Mouse (Mus musculus) intestine, postnatal 0 days (tissue): ENCODE results near the gene Olfr555. TPM values are rescaled to one million over a fixed set of nuclear protein-coding genes. Genes with fewer than 3 reads are reported as not detected.

Experiments used
- ATAC-seq: fragments of 200-750 bp; cut with Nextera tagmentation; 2 replicates; pipeline ENCODE4 v1.8.0; 2017; ENCODE audit warnings: mild to moderate bottlenecking, moderate TSS enrichment, moderate library complexity
- H3K27ac ChIP-seq: fragments of 300-500 bp; sonication (generic); 2 replicates; pipeline ENCODE4 v1.5.1; 2014; ENCODE audit warnings: mild to moderate bottlenecking, low read depth, low read length, moderate library complexity
- H3K27me3 ChIP-seq: fragments of 300-500 bp; sonication (generic); replicated peaks from 2 replicates; pipeline ENCODE4 v1.6.1; 2014; ENCODE audit warnings: low read length, mixed read lengths; ENCODE audit not compliant: control insufficient read depth, insufficient read depth
- H3K36me3 ChIP-seq: fragments of 300-500 bp; sonication (generic); 2 replicates; pipeline ENCODE4 v1.6.1; 2014; ENCODE audit warnings: mild to moderate bottlenecking, moderate library complexity; ENCODE audit not compliant: control insufficient read depth, insufficient read depth
- H3K4me1 ChIP-seq: fragments of 300-500 bp; sonication (generic); replicated peaks from 2 replicates; pipeline ENCODE4 v1.6.1; 2014; ENCODE audit warnings: antibody characterized with exemption, low read length, mixed read lengths; ENCODE audit not compliant: control insufficient read depth, insufficient read depth
- H3K4me2 ChIP-seq: fragments of 300-500 bp; sonication (generic); replicated peaks from 2 replicates; pipeline ENCODE4 v1.6.1; 2014; ENCODE audit warnings: low read depth, mild to moderate bottlenecking, moderate library complexity
- H3K4me3 ChIP-seq: fragments of 300-500 bp; sonication (generic); 2 replicates; pipeline ENCODE4 v1.5.1; 2014; ENCODE audit warnings: low read depth, low read length
- H3K9ac ChIP-seq: fragments of 300-500 bp; sonication (generic); 2 replicates; pipeline ENCODE4 v1.6.1; 2014; ENCODE audit warnings: mild to moderate bottlenecking, low read depth, low read length
- H3K9me3 ChIP-seq: fragments of 300-500 bp; sonication (generic); 2 replicates; pipeline ENCODE4 v1.6.1; 2016; ENCODE audit warnings: mixed run types; ENCODE audit not compliant: control insufficient read depth
- CTCF ChIP-seq: sonication (generic); IDR thresholded peaks from 2 replicates; pipeline ENCODE4 v1.5.1; 2016; ENCODE audit warnings: low read depth, mild to moderate bottlenecking, control low read depth, antibody characterized with exemption, moderate library complexity
- WGBS: fragments of 180-500 bp; shearing (Covaris S2); extraction: QIAGEN DNeasy Blood & Tissue Kit; methylation state at CpG from one replicate; pipeline ENCODE4 v1.1.7; 2014; 5-methylcytosine and 5-hydroxymethylcytosine counted together
- polyA plus RNA-seq: library from polyadenylated mRNA; unstranded; fragments of >200 nt; fragmentation: Nextera tagmentation; extraction: Ambion mirVana; gene quantifications from 2 replicates; pipeline ENCODE4 v1.2.1, GENCODE M21; 2015

The Olfr555 gene
- polyA plus RNA-seq, 1 experiment from 2014 or later = not detected

DNA sequence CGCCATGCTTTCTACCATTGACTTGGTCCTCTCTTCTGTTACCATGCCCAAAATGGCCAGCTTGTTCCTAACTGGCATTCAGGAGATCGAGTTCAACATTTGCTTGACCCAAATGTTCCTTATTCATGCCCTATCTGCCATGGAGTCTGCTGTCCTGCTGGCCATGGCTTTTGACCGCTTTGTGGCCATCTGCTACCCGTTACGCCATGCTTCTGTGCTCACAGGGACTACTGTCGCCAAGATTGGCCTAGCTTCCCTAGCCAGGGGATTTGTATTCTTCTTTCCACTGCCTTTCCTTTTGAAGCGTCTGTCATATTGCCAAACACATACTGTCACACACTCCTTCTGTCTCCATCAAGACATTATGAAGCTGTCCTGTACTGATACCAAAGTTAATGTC is 39.8 kb downstream of the Olfr555 start:
- no peak for TF ChIP-seq CTCF
- H3K36me3 ChIP-seq = no peaks in the 10 kb centered on the region
- no peaks in the 10 kb centered on the region for H3K9me3 ChIP-seq
- H3K4me1 ChIP-seq = no peaks in the 10 kb centered on the region
- ATAC-seq = no peak
- H3K27me3 ChIP-seq = no peaks in the 10 kb centered on the region
- H3K4me2 ChIP-seq = no peak overlapping the region
- H3K4me3 ChIP-seq = no peak overlapping the region
- no peak overlapping the region for H3K9ac ChIP-seq
- H3K27ac ChIP-seq = no peak overlapping the region
- WGBS = 95% methylated on average over 7 of the region's 7 CpGs

DNA sequence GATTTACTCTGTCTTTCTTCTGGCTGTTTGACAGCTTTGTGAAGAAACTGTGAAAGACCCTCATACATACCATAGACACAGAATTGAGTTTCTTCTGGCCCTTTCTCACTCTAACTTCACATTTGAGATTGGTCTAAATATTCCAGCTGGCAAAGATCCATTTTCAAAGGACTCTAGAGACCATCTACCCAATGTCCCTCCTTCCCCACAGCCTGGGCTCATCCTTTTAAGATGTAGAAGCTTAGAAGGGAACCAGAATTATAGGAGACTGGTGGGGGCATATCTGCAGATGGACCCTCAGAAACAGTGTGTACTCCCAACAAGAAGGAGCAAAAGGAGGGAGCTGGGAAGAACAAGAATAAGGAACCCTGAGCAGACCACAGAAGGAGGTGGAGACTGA is 43.3 kb downstream of the Olfr555 start, which contains the start of gene Olfr558:
Gene Olfr558, plus strand, starts transcription at position 301 of the 400 bp plus-strand sequence.
- no peaks in the 10 kb centered on the region for H3K4me1 ChIP-seq
- no peak within 1 kb of the TSS for H3K4me3 ChIP-seq
- no peaks in the 10 kb centered on the region for H3K27me3 ChIP-seq
- H3K4me2 ChIP-seq = no peak within 1 kb of the TSS
- H3K9me3 ChIP-seq = no peaks in the 10 kb centered on the region
- ATAC-seq = no peak
- no peak within 1 kb of the TSS for H3K27ac ChIP-seq
- TF ChIP-seq CTCF = no peak
- H3K9ac ChIP-seq = no peak within 1 kb of the TSS
- no peaks in the 10 kb centered on the region for H3K36me3 ChIP-seq

Other genes with a start within 250 kb of the Olfr555 start
- gene Rrm1, start 217.1 kb upstream of the Olfr555 start, polyA plus RNA-seq = 22.7 and 23.4 TPM in 2 replicates
- not detected in 2 replicates for gene Olfr543, start 177.1 kb upstream of the Olfr555 start, polyA plus RNA-seq
- 0.04 TPM in 1 of 2 replicates, not detected in the other for gene Olfr544, start 170.5 kb upstream of the Olfr555 start, polyA plus RNA-seq
- not detected in 2 replicates for gene Olfr545, start 159.2 kb upstream of the Olfr555 start, polyA plus RNA-seq
- not detected in 2 replicates for gene Olfr547, start 124.1 kb upstream of the Olfr555 start, polyA plus RNA-seq
- not detected in 2 replicates for gene Olfr548-ps1, start 117.9 kb upstream of the Olfr555 start, polyA plus RNA-seq
- gene Olfr549, start 109.0 kb upstream of the Olfr555 start, polyA plus RNA-seq = not detected in 2 replicates
- 0.48 and 0.66 TPM in 2 replicates for gene Trim21, start 93.3 kb upstream of the Olfr555 start, polyA plus RNA-seq
- not detected in 2 replicates for gene Olfr550, start 87.4 kb upstream of the Olfr555 start, polyA plus RNA-seq
- gene Olfr551, start 66.9 kb upstream of the Olfr555 start, polyA plus RNA-seq = not detected in 2 replicates
- not detected in 2 replicates for gene Olfr552, start 61.1 kb upstream of the Olfr555 start, polyA plus RNA-seq
- not detected in 2 replicates for gene Olfr553, start 40.6 kb upstream of the Olfr555 start, polyA plus RNA-seq
- not detected in 2 replicates for gene Olfr554, start 20.4 kb upstream of the Olfr555 start, polyA plus RNA-seq
- not detected in 2 replicates for gene Olfr556, start 6.1 kb downstream of the Olfr555 start, polyA plus RNA-seq
- 3.6 and 4.3 TPM in 2 replicates for gene Trim68, start 28.5 kb downstream of the Olfr555 start, polyA plus RNA-seq
- not detected in 2 replicates for gene Olfr557, start 37.1 kb downstream of the Olfr555 start, polyA plus RNA-seq
- 0.38 and 0.48 TPM in 2 replicates for gene Olfr558, start 43.4 kb downstream of the Olfr555 start, polyA plus RNA-seq
- not detected in 2 replicates for gene Olfr33, start 60.2 kb downstream of the Olfr555 start, polyA plus RNA-seq
- gene Olfr559, start 68.7 kb downstream of the Olfr555 start, polyA plus RNA-seq = not detected in 2 replicates
- gene Olfr560, start 100.5 kb downstream of the Olfr555 start, polyA plus RNA-seq = not detected in 2 replicates
- 0.12 and 0.23 TPM in 2 replicates for gene Olfr78, start 100.6 kb downstream of the Olfr555 start, polyA plus RNA-seq
- not detected in 2 replicates for gene Olfr561, start 112.4 kb downstream of the Olfr555 start, polyA plus RNA-seq
- not detected in 2 replicates for gene Olfr564, start 144.7 kb downstream of the Olfr555 start, polyA plus RNA-seq
- gene Olfr566, start 199.9 kb downstream of the Olfr555 start, polyA plus RNA-seq = not detected in 2 replicates
- not detected in 2 replicates for gene Olfr568, start 218.3 kb downstream of the Olfr555 start, polyA plus RNA-seq
- not detected in 2 replicates for gene Olfr569, start 232.1 kb downstream of the Olfr555 start, polyA plus RNA-seq
- not detected in 2 replicates for gene Olfr570, start 235.8 kb downstream of the Olfr555 start, polyA plus RNA-seq